Mouse (Mus musculus): ENCODE results near the gene Lemd2. TPM values are rescaled to one million over a fixed set of nuclear protein-coding genes. Genes with fewer than 3 reads are reported as not detected.

Lemd2 gene
- total RNA-seq, 2 experiments from 2014 or later, result 27.4 to 28.6 TPM

DNA sequence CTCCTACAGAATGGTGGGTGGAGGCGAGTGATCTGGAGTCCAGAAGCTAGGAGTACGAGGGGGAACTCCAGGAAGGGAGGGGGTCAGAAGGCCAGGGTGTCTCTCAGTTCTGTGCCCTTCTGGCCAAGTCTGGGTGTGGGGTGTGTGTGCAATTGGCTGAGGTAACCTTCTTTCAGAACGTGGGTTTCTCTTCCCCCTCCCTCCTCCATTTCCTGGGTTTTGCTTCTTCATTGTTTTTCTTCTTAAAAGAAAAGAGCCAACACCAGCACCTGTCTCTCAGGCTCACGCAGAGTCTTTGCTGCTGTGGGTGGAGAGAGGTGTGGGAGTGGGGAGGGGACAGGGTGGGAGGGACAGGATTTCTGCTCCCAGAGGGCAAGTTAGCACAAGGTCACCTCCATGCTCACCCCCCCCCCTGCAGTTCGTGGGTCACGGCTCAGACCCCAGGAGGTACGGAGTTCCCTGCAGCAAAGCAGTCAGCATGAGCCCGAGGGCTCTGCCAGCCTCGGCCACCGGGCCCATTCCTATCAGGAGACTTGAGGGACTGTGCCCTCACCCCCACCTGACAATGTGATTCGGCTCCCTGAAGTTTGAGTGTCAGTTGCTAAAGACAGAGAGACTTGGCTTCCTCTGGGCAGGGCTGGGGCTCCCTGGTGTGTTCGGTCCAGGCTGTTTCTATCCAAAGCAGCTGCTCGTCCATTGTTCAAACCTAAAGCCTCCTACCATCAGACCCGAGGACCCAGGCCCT lies 25.6 kb upstream of the Lemd2 start:
- intact Hi-C loops (cut with DNase I), result no loop called here

DNA sequence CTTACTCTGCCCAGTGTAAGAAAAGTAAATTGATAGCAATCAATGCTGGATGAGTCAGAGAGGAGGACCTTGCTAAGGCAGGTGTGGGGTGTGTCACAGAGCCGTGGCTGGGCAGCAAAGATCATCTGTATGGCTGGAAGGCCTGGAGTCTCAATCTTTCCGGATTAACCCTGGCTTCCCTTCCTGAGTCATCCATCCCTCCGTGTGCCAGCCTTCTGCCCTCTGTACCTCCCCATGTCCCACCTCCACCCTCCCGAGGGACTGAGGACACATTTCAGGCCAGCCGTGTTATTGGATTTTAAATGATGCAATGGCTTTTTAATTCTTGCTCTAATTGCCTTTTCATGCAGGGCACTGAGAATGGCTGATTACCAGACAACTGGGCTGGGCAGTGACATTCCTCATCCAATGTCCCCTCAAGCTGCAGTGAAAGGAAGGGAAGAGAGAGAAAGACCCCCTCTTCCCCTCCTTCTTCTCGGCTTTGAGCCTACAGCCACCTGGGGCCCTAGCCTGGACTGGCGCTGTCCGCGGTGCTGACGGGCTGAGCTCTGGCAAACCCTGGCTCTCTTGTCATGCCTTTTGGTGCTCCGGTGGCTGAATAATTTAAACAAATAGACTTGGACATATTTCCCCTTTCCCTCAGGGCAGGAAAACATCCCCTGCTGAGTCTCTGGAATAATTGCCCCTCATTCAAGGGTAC lies 24.1 kb upstream of the Lemd2 start:
- DNase-seq, result peak; percentile 85 to 93

More for the DNA sequence above, 25.6 kb upstream of the Lemd2 start:
- DNase-seq, result no peak

DNA sequence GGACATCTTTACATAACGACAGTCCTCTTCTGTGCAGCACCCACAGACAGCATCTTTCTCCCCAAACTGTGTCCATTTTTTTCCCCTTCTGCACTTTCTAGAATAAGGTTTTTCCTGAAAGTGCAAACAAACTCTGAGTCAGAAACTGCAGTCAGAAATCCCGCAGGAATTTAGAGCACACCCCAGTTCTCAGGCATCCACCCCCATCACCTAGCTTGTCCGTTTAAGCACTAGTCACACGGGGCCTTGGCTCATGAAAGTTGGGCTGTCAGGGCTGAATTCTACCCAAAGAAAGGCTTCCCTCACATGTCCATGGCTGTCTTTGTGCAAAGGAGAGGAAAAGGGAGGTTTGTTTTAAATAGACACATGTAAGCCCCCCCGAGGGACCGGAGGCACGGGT lies 23.0 kb upstream of the Lemd2 start:
- no peak for DNase-seq
- intact Hi-C loops (cut with DNase I), result no loop called here

More for the DNA sequence above, 24.1 kb upstream of the Lemd2 start:
- intact Hi-C loops (cut with DNase I), result no loop called here

DNA sequence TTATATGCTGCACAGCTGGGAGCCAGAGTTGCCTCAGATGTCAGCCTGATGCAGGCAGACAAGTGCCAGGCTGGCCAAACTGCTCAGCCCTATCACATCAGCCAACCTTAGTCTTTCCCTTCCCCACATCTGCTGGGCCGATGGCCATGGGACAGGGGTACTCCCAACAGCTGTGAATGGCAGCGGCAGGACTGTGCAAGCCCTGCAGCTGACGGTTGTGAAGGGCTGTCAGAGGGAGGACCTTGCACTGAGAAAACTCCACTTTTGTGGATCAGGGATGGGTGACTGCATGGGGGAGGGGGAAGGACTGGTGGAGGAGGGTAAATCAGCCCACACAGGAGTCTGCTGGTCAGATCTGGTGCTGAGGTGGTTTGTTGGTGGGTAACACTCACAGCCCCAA lies 22.4 kb upstream of the Lemd2 start:
- intact Hi-C loops (cut with DNase I), result no loop called here
- DNase-seq, result no peak

DNA sequence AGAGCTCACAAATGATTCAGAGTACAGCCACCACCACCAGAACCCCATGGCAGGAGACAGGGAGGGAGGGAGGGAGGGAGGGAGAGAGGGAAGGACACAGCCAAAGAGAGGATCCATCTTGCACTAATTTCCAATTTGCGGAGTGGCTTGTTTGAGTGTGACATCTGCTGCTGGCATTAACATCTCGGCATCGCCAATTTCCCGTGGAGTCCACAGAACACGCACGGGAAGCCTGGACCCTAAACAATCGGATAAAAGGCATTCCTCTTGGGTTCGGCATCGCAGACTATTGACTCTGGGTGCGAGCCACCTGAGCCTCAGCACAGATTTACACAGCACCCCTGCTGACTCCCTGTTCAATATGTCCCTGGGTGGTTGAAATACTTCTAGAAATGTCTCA lies 21.5 kb upstream of the Lemd2 start:
- DNase-seq, result no peak

DNA sequence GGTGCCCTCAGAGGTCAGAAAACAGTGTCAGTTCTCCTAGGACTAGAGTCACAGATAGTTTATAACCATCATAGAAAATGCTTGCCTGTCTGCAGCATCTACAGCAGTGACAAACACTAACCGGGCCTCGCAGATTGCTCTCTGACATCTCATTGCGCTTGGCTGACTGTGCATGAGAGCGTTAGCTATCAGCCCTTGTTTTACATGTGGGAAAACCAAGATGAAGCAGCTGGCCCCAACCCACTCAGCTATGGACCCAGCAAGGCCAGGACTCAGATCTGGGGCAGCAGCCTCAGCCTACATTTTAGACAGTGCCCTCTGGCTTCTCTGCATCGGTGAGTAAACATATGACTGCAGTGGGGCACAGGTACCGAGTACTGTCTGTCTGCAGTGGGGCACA lies 19.6 kb upstream of the Lemd2 start:
- intact Hi-C loops (cut with DNase I), result no loop called here
- no peak for DNase-seq

More for the DNA sequence above, 21.5 kb upstream of the Lemd2 start:
- intact Hi-C loops (cut with DNase I), result no loop called here

DNA sequence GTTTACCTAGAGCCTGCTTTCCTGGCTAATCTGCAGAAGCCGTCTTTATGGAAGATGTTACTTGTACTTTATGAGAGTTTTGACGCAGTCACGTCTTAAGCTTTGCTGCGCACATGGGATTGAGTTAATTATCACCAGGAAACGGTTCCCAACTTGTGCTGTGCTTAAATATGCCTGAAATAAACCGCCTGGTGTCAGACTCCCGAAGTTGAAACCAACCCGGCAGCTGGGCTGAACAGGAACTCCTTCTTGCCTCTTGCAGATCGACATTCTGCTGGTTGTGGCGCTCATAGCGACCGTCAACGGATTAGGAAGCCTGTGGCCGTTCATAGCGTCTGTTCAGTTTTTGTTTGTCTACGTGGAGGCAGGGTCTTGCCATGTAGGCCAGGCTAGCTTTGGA lies 17.3 kb upstream of the Lemd2 start:
- intact Hi-C loops (cut with DNase I), result no loop called here
- DNase-seq, result no peak

DNA sequence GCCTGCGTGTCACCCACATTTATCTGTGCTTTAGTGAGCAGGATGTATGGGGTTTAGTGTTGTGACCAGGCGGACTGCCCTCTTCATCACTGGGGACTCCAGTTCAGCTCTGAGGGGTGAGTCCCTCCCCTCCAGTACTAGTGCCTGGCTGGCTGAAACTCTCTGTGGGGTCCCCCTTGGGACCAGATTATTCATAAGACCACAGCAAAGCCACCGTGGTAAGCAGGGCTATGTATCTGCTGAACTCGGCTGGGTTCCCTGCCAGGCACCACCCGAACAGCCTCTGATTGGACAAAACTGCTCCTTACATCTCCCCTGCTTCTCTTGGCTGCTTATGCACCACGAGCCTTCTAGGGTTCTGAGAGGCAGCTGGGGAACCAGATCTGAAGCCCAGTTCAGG lies 14.6 kb upstream of the Lemd2 start:
- intact Hi-C loops (cut with DNase I), result no loop called here
- DNase-seq, result no peak

DNA sequence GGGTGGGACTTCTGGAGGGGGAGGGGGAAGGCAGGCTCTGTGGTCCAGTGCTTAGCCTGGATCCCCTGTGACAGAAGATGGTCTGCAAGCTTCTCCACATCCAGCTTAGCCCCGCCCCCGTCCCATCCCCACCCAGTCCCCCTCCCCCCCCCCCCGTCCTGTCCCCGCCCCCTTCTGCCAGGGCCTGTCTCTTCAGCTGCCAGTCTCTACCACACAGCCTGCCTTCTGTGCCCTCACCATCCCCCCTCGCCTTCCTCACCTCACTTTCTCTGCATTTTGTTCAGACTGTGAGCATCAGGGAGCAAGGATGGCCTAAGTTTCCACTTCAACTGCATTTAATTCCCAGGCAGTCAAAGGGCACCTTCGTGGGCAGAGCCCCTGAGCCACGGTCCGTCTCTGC lies 14.1 kb upstream of the Lemd2 start:
- no peak for DNase-seq
- intact Hi-C loops (cut with DNase I), result no loop called here

DNA sequence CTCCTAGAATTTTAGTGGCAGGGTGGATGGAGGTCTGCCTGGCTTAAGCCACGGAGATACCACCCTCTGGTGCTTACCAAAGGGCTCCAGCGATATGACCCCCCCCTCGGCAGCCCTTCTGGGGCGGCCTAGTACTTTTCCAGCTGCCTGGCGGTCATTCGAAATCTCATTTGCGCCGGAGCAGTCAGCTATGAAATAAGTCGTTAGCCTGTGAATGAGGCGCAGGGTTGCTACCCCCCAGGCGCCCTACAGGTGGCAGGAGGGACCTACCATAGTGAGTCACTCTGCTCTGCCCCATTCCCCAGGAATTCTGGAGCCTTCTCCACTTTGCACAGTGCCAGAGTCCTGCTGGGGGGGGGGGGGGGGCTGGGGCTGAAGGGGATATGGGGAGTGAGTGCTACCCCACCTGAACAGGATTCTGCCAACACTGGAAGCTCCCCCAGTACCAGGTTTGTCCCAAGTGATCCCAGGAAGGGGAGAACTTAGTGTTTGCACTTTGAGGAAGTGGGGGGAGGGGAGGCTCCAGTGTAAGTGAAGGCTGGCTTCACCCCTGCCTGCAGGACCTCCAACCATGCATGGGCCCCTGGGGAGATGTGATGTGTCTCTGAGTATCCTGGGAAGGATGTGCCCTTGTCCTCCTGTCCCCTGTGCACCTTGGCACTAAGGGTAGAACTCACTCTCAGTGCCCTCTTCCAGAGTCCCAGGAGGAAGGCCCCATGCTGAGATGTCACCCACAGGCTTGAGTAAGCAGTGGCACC lies 8.7 kb upstream of the Lemd2 start:
- peak; percentile 55 to 78 for DNase-seq
- intact Hi-C loops (cut with DNase I), result loop anchor here (2.0 kb wide), 1 partner anchor 308 kb away; the partner anchor contains the start of gene Grm4

DNA sequence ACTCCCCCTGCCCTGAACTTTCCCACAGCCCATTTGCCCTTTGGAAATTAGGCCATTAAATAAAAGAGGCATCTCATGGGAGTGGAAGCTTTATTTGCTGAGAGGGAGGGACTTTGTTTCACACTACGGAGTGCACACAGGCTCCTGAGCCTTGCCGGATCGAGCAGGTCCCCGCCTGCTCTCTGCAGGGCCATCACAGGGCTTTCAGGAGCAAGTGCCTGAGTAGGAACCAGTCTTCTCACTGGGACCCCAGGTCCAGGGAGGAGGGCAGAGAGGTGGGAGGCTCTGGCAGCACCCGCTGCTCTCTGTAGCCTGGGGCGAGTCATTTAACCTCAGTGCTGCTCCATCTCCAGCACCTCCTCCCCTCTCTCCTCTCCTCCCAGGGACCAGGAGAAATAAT lies 7.7 kb upstream of the Lemd2 start:
- no peak for DNase-seq
- intact Hi-C loops (cut with DNase I), result loop anchor here (2.0 kb wide), 1 partner anchor 309 kb away; the partner anchor contains the start of gene Grm4

DNA sequence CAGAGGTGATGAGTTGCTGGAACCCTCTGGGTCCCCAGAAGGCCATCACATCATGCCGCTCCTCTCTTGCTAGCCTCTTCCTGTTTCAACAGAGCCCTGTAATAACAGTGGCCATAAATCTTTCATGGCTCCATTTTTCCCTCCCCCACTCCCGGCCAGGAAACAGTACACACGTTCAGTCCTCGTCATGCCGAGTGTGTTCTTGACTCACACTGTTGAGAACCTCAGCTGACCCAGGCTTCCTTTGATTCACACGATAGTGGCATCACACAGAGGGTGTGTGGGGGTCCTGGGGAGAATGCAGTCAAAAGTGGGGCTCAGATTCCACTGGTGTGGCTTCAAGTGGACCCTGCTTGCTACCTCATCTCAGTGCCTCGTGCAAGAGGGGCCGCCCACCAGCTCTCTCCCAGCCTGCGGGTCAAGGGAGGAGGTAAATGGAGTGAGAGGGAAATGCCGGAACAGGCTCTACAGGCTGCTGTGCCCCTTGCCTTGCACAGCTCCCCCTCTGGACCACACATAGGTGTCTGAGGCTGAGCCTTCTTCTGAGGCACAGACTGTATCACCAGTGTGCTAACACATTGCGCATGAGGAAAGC lies 2.9 kb upstream of the Lemd2 start:
- DNase-seq, result no peak
- intact Hi-C loops (cut with DNase I), result loop anchor here (1.0 to 10.0 kb wide), 5 partner anchors 127 to 952 kb away; partner anchors contain the start of genes Cuta, Luc7l, Phf1 and RPS10-NUDT3

DNA sequence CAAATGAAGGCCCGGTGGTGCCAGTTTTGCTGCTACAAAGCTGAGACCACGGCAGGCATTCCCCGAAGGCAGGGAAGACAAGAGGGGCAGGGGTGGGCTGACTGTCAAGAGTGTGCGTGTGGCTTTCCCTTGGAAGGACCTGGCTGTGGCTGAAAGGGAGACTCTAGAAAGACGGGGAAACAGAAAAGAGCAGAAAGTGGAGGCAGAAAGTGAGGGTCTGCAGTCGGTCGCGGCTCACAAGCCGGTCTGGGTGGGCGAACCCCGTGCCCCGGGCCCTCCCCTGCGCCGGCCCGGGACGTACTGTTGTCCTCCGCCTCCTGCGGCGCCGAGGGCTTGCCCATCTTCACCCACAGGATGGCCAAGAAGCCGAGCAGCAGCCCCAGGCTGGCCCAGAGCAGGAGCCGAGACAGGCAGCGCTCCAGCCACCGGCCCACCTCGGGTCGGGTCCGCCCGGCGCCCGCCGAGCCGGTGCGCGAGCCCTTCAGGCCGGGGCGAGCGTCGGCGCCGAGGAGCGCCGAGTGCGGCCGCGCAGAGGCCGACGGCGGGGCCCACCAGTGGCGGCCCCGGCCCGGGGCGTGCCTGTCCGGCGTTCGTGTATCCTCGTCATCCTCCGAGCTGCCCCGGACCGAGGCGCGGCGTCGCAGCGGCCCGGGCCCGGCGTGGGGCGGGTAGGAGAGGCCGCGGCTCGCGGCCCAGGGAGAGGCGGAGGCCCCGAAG lies 753 bp downstream of the Lemd2 start:
- DNase-seq, result peak; percentile 36 to 43
- intact Hi-C loops (cut with DNase I), result loop anchor here (10.0 kb wide), 4 partner anchors 169 to 949 kb away; partner anchors contain the start of genes Cuta, Luc7l, Phf1 and RPS10-NUDT3

DNA sequence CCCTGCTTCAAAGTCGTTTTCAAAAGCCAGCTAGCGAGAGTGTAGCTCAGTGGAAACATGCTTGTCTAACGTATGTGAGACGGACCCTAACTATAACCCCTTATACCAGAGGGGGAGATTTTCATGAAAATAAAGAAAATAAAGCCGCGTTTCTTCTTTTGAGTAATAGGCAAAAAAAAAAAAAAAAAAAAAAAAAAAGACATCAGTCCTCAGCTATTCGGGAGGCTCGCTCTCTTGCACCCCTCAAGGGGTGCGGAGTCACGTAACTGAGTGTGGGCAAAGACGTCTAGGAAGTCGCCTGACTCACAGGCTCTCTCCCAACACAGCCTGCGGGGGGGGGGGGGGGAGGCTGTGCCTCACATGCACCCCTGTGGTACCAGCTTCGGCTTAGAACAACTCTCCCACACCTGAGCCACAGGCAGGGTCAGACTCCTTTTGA lies 1.3 kb downstream of the Lemd2 start:
- intact Hi-C loops (cut with DNase I), result loop anchor here (10.0 kb wide), 4 partner anchors 168 to 948 kb away; partner anchors contain the start of genes Cuta, Luc7l, Phf1 and RPS10-NUDT3
- no peak for DNase-seq

DNA sequence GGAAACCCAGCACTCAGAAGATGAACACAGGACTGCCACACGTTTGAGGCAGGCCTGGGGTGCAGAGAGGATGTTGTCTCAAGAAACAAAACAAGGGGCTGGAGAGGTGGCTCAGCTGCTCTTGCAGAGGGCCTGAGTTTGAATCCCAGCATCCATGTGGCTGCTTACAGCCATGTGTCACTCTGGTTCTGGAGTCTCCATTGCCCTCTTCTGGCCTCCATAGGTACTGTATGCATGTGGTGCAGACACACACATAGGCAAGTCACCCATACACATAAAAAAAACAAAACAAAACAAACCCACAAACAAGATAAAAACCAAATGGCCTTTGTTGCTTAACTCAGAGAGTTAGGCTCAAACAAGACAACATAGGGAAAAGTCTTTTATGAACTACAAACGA lies 2.3 kb downstream of the Lemd2 start:
- intact Hi-C loops (cut with DNase I), result loop anchor here (10.0 kb wide), 4 partner anchors 167 to 947 kb away; partner anchors contain the start of genes Cuta, Luc7l, Phf1 and RPS10-NUDT3
- DNase-seq, result no peak

DNA sequence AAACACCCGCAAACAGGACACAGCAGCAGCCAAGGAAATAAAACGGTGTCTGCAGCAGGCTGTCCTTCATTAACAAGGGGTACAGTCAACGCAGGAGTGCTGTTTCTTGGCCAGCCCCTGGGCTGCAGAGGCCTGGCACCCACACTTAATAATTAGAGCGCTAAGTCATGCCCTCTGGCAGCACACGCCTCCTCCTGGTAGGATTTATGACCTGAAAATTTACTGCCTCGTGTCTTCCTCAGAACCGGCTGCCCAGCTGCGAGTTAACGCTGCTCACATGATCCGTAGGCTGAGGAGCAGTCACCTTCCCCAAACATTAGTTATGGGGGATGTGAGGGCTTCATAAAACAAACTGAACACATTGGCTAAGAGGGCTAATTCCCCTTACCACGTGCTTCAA lies 3.5 kb downstream of the Lemd2 start:
- DNase-seq, result no peak
- intact Hi-C loops (cut with DNase I), result loop anchor here (10.0 kb wide), 4 partner anchors 166 to 946 kb away; partner anchors contain the start of genes Cuta, Luc7l, Phf1 and RPS10-NUDT3

DNA sequence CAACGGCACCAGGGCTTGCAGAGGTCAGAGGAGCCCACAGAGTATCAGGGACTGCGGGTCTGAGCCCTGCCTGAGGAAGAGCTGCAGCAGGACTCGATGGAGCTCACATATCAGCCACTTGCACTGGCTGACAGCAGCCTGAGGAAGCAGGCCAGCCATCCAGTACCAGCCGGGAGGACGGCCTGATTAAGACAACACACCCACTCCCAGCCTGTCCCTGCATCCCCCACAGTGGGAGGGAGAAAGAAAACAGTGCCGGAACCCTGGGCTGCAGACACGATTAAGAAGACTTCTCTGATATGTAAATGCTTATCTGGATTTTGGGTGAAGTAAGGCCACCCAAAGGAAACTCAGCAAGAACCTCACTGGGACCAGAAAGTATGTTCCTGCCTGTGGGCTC lies 4.4 kb downstream of the Lemd2 start:
- intact Hi-C loops (cut with DNase I), result loop anchor here (10.0 kb wide), 4 partner anchors 165 to 945 kb away; partner anchors contain the start of genes Cuta, Luc7l, Phf1 and RPS10-NUDT3
- no peak for DNase-seq

DNA sequence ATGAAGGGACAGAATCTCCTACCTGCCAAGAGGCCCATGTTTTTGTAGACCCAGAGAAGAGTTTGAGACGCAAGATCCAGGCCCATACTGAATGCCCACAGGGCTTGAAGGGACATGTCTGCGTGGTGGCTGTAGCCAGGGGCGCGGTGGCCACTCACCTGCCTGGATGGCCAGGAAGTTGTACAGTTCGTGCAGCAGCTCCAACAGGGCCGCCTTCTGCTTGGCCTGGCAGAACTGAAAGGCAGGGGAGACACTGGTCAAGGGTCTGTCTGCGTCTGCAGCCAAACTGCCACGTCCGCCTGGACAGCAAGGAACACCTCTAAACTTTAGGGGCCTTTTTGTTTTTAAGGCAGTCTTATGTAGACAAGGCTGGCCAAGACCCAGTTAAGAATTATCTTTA lies 5.1 kb downstream of the Lemd2 start:
- DNase-seq, result no peak
- intact Hi-C loops (cut with DNase I), result no loop called here

DNA sequence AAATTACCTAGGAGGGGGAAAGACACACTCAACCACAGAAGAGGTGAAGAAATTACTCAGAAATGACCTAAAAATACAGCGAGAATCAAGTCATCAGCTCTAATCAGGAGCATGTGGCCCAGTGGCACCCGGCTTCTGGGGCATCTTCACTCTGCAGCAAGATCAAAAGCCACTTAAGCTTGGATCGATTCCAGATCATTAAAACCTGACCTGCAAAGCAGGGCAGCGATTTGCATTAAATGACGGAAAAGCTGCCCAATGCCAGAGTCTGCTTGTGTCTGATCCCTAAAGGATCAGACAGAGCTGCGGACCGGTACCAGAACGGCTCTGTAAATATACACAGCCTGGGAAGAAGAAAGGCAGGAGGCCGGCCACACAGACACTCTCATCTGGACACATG lies 8.1 kb downstream of the Lemd2 start:
- intact Hi-C loops (cut with DNase I), result no loop called here

More for the DNA sequence above, 8.1 kb downstream of the Lemd2 start:
- DNase-seq, result no peak

Measured in heart, postnatal 14 days (tissue).